Mouse (Mus musculus): ENCODE results near the gene Tesc.

The Tesc gene

DNA sequence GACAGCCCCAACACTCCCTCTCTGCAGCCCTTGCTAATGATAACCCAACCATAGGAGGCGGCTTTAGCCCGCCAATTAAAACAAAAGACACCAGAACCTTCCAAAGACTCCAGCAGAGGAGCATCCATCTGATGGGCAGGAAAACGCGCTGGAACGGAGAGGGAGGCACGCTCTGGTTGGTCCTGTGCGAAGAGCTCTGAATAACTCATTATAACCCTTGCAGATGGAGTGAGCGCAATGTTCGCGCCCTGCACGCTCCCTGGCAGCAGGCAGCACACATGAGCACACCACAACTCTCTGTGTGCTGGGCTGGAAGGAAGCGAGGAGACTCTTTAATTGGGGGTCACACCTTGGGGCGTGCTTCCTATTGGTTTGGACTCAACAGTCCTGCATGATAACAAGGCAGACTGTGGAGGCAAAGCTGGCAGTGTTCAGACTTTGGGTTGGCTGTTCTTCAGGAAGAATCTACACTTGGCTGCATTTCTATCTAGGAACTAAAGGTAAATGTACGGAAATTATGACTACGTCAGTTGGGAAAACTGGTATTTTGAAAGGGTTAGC, 45.8 kb downstream of the Tesc start:
- no peak for DNase-seq (ENCODE audit: low read depth)

DNA sequence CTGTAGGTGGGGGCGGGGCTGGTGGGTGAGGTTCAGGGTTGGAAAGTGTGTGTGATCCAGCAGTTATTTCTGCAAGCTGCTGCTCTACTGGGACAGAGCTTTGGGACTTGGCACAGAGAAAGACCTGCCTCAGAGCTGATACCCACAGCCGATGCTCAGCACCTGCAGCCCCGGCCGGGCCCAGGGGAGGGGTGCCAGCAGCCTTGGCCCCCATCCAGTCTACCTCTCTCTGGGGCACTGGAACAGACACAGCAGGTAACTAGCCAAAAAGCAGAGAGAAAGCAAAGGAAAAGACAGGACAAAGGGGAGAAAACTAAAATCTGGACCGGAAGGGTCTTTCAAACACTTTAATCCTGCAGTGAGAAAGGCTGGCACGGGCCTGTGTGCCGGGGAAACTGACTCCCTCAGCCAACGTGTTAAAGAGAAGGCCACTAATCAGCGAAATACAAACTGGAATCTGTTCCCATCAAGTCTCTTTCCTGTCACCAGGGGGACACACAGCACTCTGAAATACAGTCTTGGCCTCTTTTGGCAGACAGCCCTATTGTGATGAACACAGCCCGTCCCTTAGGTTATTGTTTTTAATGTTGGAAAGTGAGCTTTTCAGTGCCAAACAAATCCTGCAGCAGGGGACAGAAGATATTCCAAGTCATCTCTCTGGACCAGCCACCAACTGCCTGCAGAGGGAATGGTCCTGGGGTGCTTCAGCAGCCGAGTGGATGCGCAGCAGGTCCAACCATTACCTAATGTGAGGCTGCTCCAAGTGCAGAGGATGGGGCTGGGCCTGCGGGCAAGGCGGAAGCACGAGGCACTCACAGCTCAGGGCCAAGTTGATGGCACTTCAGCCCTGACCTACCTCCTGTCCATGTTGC, 49.4 kb downstream of the Tesc start:
- DNase-seq (ENCODE audit: low read depth) = no peak

- DNase-seq (ENCODE audit: low read depth) = no peak
These were observed 51.0 kb downstream of the Tesc start for GRCm38 (mm10) chr5:118078550-118078949.

GRCm38 (mm10) chr5:118079354-118079753, 51.8 kb downstream of the Tesc start:
- DNase-seq (ENCODE audit: low read depth) = no peak

- DNase-seq (ENCODE audit: low read depth) = no peak
These were observed 52.3 kb downstream of the Tesc start for GRCm38 (mm10) chr5:118079839-118080250.

- DNase-seq (ENCODE audit: low read depth) = no peak
These were observed 53.9 kb downstream of the Tesc start for GRCm38 (mm10) chr5:118081374-118081949.

GRCm38 (mm10) chr5:118081996-118082395, 54.5 kb downstream of the Tesc start:
- no peak for DNase-seq (ENCODE audit: low read depth)

DNA sequence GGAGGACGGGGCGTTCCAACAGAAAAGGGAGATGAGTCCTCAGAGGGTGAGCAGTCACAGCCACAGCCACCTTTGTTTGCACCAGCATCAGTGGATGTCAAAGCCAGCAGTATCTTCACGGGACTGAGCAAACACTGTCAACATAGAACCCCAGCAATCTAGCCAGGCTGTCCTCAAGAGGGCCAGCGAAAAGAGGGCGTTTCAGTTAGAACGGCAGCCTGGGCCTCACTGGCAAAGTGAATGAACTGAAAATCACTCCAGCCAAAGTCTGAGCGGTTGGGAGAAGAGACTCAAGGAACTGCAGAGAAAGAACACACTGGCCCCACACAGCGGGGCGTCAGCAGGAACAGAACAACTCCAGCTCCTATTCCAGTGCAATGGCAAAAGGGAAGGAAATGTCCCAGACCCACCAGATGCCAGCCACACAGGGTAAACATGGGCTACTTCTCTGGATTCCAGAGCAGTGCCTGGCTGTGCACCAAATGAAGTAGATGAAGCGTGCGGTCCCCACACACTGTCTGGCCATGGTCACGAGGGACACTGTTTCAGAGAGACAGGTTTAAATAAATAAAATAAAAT, 55.6 kb downstream of the Tesc start:
- no peak for DNase-seq (ENCODE audit: low read depth)

GRCm38 (mm10) chr5:118084171-118084727, 56.7 kb downstream of the Tesc start:
- no peak for DNase-seq (ENCODE audit: low read depth)

DNA sequence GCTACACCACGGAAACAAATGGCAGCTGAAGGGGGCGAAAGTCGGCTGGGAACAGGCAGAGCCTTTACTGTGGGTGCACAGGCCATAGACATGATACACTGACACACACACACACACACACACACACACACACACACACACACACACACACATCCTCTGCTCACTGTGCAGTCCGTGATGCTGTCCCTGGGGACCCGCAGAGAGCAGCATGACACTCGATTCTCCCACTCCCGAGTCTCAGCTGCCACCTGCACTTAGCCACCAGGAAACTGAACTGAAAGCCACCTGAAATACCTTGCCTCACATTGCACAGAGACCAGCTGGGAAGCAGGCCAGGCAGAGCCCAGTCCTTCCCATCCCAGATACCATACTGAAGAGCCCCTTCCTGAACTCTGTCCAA, 57.8 kb downstream of the Tesc start:
- no peak for DNase-seq (ENCODE audit: low read depth)

DNA sequence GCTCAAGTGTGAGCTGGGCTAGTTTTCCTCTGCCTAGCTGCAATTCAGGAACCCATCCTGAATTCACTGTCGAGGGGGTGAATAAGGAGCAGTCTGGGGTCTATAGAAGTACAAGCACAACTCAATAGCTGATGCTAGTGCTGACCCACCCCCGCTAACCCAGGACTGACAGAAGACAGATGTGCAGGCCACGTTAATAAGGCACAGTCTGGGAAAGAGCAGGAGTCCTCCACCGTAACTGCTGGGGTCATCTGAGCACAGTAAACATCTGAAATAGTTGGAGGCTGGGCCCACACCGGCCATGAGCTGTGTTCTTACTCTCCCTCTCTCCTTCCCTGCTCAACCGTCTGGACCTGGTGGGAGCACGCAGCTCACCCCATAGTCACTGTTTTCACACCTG, 59.4 kb downstream of the Tesc start:
- DNase-seq (ENCODE audit: low read depth) = no peak

DNA sequence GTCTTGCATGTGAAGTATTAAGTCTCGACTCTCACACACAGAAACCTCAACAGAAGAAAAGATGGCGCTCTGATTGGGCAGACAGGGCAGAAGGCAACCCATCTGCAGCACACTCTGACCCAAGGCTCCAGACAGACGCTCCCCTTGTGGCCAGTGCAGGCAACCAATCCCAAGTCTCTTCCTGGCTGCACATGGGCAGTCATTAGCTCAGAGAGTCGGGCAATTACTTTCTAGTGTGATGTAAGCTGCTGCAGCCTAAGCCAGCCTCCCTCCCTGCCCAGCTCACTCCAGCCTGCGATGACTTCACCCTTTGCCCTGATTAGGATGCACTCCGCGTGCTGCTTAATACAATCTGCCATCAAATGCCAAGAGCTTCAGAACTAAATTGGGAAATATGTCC, 61.6 kb downstream of the Tesc start:
- peak; percentile 58 for DNase-seq (ENCODE audit: low read depth)

DNA sequence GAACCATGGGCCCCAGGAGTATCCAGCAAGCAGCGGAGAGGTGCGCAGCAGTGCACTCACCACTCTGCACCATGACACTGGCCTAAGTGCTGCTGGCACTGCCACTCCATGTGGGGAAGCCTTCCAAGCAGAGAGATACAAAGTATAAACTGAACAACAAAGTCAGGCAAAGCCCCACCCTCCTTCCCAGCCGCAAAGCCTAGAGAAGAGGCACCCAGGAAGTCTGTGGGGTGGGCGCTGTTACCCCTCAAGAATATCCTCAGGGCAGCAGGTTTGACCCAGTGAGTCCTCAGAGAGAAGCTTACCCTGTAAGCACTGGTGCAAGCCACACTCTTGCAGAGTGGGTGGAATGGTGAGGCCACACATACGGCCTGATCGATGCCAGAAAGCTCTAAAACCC, 62.6 kb downstream of the Tesc start:
- no peak for DNase-seq (ENCODE audit: low read depth)

DNA sequence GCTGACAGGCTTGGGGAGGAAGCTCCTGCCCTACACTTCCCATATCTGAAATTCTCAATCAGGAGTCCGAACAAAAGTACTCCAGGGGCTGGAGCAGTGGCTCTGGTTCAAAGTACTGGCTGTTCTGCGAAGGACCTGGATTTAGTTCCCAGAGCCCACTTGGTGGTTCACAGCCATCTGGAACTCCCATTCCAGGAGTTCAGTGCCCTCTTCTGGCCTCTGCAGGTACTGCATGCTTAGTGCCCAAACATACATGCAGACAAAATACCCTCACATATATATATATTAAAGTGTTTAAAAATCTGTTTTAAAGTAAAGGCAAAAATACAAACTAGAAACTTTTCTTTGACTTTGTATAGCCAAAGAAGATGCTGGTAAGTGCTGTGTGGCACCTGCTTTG, 63.3 kb downstream of the Tesc start:
- no peak for DNase-seq (ENCODE audit: low read depth)

GRCm38 (mm10) chr5:118093321-118094035, 65.9 kb downstream of the Tesc start:
- DNase-seq (ENCODE audit: low read depth) = no peak

- no peak for DNase-seq (ENCODE audit: low read depth)
These were observed 67.9 kb downstream of the Tesc start for GRCm38 (mm10) chr5:118095433-118095832.

DNA sequence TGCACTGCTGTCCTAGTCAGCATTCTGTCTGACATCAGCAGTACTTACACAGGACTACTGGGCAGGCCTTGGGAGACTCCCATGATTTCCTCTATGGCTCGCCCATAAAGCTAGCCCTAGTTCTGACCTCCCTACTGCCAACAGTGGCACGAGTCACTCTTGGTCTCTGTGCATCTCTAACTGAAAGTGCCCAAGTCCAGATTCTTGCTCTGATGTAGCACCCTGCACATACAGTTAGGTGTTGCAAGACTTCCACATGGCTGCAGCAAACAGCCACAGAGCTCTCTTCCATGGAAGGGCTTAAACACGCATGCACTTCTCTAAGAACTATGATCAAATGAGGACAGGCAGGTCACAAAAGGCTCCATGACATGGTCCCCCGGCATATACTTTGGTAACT, 68.3 kb downstream of the Tesc start:
- DNase-seq (ENCODE audit: low read depth) = no peak

DNA sequence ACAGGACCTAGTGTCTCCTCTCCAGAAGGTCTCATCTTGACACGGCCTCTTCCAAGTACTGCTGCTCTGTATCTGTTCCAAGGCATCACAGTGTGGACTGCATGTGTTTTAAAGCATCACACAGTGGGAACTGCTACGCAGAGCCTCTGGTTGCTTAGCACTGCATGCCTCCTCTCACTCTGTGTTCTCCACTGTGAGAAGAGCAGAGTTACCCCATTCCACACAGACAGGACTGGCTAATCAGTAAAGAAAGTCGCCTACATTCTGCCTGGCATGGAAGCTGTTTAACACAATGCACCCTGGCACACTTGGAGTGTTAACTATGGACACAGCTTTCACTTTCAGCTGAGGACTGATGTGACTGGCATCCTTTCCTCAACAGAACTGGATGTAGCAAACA, 68.8 kb downstream of the Tesc start:
- DNase-seq (ENCODE audit: low read depth) = no peak

- no peak for DNase-seq (ENCODE audit: low read depth)
These were observed 71.7 kb downstream of the Tesc start for GRCm38 (mm10) chr5:118099069-118099869.

GRCm38 (mm10) chr5:118099870-118100478, 72.4 kb downstream of the Tesc start:
- DNase-seq (ENCODE audit: low read depth) = no peak

DNA sequence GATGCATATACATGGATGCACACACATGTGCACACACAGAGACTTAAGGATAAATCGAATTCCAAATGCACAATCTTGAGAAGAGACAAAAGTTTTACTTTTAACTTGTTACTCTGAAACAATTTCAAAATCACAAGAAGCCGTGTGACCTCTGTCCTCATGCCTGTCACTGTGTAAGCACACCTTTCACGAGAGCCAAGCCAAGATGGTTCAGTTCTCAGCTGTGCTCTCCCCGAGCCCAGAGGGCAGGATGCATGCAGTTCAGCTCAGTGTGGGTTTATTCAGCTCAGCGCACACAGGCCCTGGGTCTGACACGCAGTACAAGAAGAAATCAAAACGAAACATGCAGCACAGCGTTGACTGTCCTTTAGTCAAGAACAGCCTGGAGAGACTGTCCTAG, 78.0 kb downstream of the Tesc start:
- DNase-seq (ENCODE audit: low read depth) = no peak
